Mouse (Mus musculus) ovary, postnatal 14 days (tissue): Measurements from ENCODE around the gene Cox6b1.
A peak's percentile ranks its signal among the peaks of the same experiment; 100 is the strongest.

Experiments used
- DNase-seq: peaks from one replicate; pipeline ENCODE4 v3.0.0; 2022; ENCODE audit warnings: low spot score

Gene Cox6b1

DNA sequence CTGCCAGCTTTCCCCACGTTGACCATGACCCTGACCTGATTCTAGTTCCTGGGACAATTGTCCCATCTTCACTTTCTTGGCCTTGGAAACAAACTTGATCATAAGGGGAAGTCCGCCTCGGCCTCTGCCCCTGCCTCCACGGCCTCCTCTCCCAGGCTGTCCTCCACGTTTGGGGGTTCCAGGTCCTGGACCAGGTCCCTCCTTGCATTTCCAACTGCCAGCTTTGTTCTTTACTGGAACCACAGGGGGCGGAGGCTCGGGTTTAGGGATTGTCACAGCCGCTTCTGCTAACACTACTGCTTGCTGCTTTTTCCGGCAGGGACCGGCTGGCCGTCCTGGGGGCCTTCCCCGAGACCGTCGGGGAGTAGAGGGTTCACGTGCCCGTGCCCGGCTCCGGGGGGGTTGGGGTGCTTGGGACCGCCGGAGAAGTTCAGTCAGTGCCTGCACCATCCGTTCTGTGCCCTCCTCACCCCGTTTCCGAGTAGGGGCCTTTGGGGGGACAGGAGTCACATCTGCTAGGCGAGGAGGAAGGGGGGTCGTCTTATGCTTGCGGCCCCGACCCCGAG, 39.4 kb downstream of the Cox6b1 start:
- no peak for DNase-seq

DNA sequence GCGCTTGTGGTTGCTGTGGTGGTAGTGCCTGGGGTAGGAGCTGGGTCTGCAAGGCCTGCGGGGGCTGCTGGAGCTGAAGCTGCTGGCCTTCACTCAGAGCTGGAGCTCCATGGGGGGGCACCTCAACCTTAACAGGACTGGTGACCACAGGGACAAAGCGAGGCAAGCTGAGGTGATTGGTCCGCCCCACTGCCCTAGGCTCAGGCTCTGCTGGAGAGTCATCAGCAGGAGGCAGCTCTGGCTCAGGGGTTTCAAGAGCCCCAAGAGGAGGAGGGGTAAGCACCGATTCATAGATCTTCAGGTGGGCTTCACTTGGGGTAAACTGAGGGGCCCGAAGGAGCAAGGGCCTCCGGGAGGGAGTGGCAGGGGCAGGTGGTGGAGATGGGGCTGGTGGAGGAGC, 40.8 kb downstream of the Cox6b1 start:
- DNase-seq = no peak

DNA sequence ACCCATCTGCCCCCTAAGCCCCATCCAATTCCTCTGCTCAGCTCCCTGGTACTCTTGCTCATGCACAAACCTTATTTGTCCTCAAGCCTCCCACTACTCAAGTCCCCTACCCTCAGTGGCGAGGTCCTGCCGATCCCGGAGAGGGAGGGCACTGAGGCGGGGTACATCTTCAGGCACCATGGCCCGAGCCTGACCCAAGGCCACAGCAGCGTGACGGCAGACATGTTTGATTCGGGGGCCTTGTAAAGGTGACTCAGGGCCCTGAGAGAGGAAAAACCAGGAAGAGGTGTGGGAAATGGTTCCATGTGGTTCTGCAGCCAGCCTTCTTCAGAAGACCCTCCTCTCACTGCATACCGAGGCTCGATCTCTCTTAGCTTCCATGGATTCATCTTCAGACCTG, 41.6 kb downstream of the Cox6b1 start:
- no peak for DNase-seq

DNA sequence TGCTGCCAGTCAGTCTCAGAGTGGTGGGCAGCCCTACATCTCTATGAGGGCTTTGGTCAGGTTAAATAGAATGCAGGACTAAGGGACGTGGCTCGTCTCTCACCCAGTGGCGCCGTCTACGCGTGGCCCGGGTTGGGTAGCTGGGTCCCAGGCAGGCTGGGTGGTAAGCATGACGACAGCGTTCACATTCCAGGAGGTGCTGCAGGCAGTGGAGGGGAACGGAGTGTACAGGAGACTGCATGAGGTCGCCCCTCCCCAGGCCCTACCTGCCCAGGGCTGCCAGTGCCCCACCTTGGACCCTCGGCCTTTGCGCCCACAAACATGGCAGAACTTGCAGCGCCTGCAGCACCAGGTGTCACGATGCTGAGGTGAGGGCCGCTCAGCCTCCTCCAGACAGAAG, 44.4 kb downstream of the Cox6b1 start:
- no peak for DNase-seq

DNA sequence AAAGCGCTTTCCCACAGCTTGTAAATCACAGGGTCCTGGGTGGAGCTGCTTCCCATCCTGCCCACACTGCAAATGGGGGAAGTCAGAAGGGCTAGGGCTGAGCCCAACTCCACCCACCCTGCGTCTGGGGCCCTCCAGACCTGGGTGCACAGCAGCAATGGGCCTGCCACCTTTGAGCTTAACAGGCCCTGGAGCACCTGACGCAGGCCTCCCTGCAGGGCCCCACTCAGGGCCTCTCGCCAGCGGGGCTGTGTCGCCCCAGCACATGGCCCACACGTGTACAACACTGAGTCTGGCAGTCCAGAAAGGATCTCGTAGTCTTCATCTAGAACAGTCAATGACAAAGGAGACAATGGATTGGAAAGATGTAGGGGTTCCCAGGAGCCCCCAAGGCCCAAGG, 46.0 kb downstream of the Cox6b1 start:
- DNase-seq = no peak

DNA sequence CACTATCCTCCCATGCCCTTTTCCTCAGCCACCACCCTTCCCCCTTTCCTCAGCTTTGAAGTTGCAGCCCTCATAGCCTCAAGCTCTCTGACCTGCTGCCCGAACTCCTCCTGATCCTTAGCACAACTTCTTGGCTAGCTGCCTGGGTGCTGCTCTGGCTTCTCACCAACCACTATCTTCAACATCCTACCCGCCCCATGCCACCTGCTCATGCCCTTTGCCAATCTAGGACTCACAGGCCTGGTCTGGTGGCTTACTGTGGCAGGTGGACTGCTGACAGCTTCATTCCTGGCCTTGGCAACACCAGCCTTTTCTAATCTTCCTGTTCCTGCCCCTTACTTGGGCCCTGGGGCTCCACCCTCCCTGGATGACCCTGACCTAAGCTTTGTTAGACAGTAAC, 53.0 kb downstream of the Cox6b1 start:
- DNase-seq = peak; percentile 31

DNA sequence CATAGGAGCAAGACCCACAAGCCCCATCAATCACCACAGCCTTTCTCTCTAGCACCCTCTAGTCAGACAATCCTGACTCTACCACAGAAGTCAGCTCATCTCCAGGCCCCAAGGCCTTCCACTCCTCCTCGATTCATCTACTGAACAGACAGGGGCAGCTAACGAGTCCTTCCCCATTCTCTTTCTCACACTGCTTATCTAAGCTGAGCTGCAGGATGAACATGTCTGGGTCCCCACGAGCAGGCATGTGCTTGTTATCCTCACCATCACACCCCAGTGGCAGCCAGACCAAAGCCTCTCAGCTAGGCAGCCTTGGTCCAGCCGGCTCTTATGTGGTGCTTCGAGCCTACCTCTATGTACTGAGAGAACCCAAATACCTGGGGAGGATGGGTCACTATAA, 53.6 kb downstream of the Cox6b1 start:
- DNase-seq = no peak

DNA sequence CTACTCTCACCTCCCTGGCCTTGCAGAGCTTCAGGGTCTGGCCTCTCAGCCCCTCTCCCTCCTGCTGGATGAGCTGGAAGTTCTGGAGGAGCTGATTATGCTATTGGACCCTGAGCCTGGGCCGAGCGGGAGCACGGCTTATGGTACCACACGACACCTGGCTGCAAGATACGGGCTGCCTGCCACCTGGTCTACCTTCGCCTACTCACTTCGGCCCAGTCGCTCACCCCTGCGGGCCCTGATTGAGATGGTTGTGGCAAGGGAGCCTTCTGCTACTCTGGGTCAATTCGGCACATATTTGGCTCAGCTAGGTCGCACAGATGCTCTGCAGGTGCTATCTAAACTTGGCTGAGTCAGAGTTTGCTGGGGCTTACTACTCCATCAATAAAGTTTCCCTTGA, 58.4 kb downstream of the Cox6b1 start:
- no peak for DNase-seq
